Mouse (Mus musculus): ENCODE measurements around the gene Hc. TPM values are rescaled to one million over a fixed set of nuclear protein-coding genes. Genes with fewer than 3 reads are reported as not detected.

Gene Hc
- total and polyA plus RNA-seq, 3 experiments = 0.74 to 1.2 (median 0.91) TPM

- H3K27me3 ChIP-seq (replicated peaks) = no peaks in the 10 kb centered on the region
- H3K9me3 ChIP-seq (replicated peaks; ENCODE audit: low read length) = no peaks in the 10 kb centered on the region
- TF ChIP-seq HCFC1 (IDR thresholded peaks at IDR 0.05; ENCODE audit: low read depth, low read length) = peak; percentile 32; the same call in 1 of the 2 replicates
- TF ChIP-seq ZKSCAN1 (IDR thresholded peaks at IDR 0.05; ENCODE audit: borderline replicate concordance, low read depth, low read length) = no peak
- no peak for TF ChIP-seq TBP (conservative IDR thresholded peaks at IDR 0.05; ENCODE audit: low read depth, low read length)
- TF ChIP-seq RAD21 (IDR thresholded peaks at IDR 0.05; ENCODE audit: low read depth, low read length) = no peak
- no peak for TF ChIP-seq MEF2A (IDR thresholded peaks at IDR 0.05; ENCODE audit: borderline replicate concordance, low read depth, low read length)
- TF ChIP-seq MAX (IDR thresholded peaks at IDR 0.05; ENCODE audit: low read length) = no peak
- TF ChIP-seq MAZ (IDR thresholded peaks at IDR 0.05; ENCODE audit: low read depth, low read length) = no peak
- TF ChIP-seq CHD2 (IDR thresholded peaks at IDR 0.05; ENCODE audit: low read length) = no peak
- no peak for TF ChIP-seq MYC (IDR thresholded peaks at IDR 0.05; ENCODE audit: low read depth, low read length)
- TF ChIP-seq ELF1 (IDR thresholded peaks at IDR 0.05; ENCODE audit: low read depth, low read length) = peak; percentile 50; the same call in 1 of the 2 replicates
- TF ChIP-seq JUND (conservative IDR thresholded peaks at IDR 0.05; ENCODE audit: low read depth, low read length) = peak; percentile 44; the same call in 1 of the 2 replicates
- TF ChIP-seq IRF4 (IDR thresholded peaks at IDR 0.05; ENCODE audit: low read depth, low read length) = peak; percentile 53
- no peak for TF ChIP-seq NRF1 (IDR thresholded peaks at IDR 0.05; ENCODE audit: low read depth, low read length)
- no peak for TF ChIP-seq CHD1 (IDR thresholded peaks at IDR 0.05; ENCODE audit: low read depth, low read length)
- TF ChIP-seq SIN3A (IDR thresholded peaks at IDR 0.05; ENCODE audit: low read length) = no peak
- no peak for TF ChIP-seq NELFE (IDR thresholded peaks at IDR 0.05; ENCODE audit: low read depth, low read length)
- H3K36me3 ChIP-seq (replicated peaks in 1 of 2; ENCODE audit: control insufficient read depth in 1 of 2, insufficient read depth in 1 of 2, low read length in 1 of 2) = no peaks in the 10 kb centered on the region
- dilution Hi-C loops (cut with MboI; ENCODE audit: extremely low pct_ligation_motif_present, extremely low pct_unique_long_range_greater_than_20kb, low sequenced_read_pairs) (no loop called here), in situ Hi-C loops (cut with MboI; ENCODE audit: low pct_ligation_motif_present, low pct_unique_long_range_greater_than_20kb, low sequenced_read_pairs) (no loop called here)
- peak; percentile 18 for DNase-seq (ENCODE audit: extremely low read depth)
- no peak overlapping the region for H3K9ac ChIP-seq (ENCODE audit: insufficient read depth, low read depth)
- H3K4me3 ChIP-seq (replicated peaks in 1 of 3; ENCODE audit: low read depth in 2 of 3, low read length in 2 of 3, poor library complexity in 1 of 3) = no peak overlapping the region
- no peak overlapping the region for H3K27ac ChIP-seq (ENCODE audit: insufficient read depth, low read depth)
- H3K4me2 ChIP-seq (ENCODE audit: insufficient read depth, low read depth, poor library complexity, severe bottlenecking) = no peak overlapping the region; the same call in 1 of the 2 replicates
- peaks cover 7 to 22% of the 10 kb centered on the region in 2 experiments; a peak in 3 of 4 replicates for H3K4me1 ChIP-seq (ENCODE audit: control insufficient read depth in 1 of 2, insufficient read depth in 2 of 2)
- H3K79me2 ChIP-seq (replicated peaks; ENCODE audit: control insufficient read depth, extremely low read depth, insufficient read depth, poor library complexity, severe bottlenecking) = no peaks in the 10 kb centered on the region
Measured at GRCm38 (mm10) chr2:35057243-35057642, 4.0 kb downstream of the Hc start.

GRCm38 (mm10) chr2:35048851-35049250 is 12.4 kb downstream of the Hc start:
- Histone ChIP-seq H3K4me2 (ENCODE audit: insufficient read depth, low read depth, poor library complexity, severe bottlenecking) (no peak overlapping the region), H3K36me3 (replicated peaks in 1 of 2; ENCODE audit: control insufficient read depth in 1 of 2, insufficient read depth in 1 of 2, low read length in 1 of 2) (no peaks in the 10 kb centered on the region), H3K27me3 (replicated peaks) (no peaks in the 10 kb centered on the region), H3K4me1 (ENCODE audit: control insufficient read depth in 1 of 2, insufficient read depth in 2 of 2) (peaks cover 0 to 8% of the 10 kb centered on the region in 2 experiments; a peak in 2 of 4 replicates), H3K4me3 (replicated peaks in 1 of 3; ENCODE audit: low read depth in 2 of 3, low read length in 2 of 3, poor library complexity in 1 of 3) (no peak overlapping the region), H3K9ac (ENCODE audit: insufficient read depth, low read depth) (no peak overlapping the region), H3K9me3 (replicated peaks; ENCODE audit: low read length) (no peaks in the 10 kb centered on the region), H3K79me2 (replicated peaks; ENCODE audit: control insufficient read depth, extremely low read depth, insufficient read depth, poor library complexity, severe bottlenecking) (no peaks in the 10 kb centered on the region), H3K27ac (ENCODE audit: insufficient read depth, low read depth) (no peak overlapping the region)
- dilution Hi-C loops (cut with MboI; ENCODE audit: extremely low pct_ligation_motif_present, extremely low pct_unique_long_range_greater_than_20kb, low sequenced_read_pairs) (no loop called here), in situ Hi-C loops (cut with MboI; ENCODE audit: low pct_ligation_motif_present, low pct_unique_long_range_greater_than_20kb, low sequenced_read_pairs) (no loop called here)
- DNase-seq (ENCODE audit: extremely low read depth) = peak; percentile 72
- TF ChIP-seq SMC3 (IDR thresholded peaks at IDR 0.05; ENCODE audit: low read depth, low read length) (peak; percentile 90), ETS1 (conservative IDR thresholded peaks at IDR 0.05; ENCODE audit: low read depth, low read length) (no peak), KAT2A (IDR thresholded peaks at IDR 0.05; ENCODE audit: insufficient replicate concordance, low read length) (no peak), MYC (IDR thresholded peaks at IDR 0.05; ENCODE audit: low read depth, low read length) (peak; percentile 87), MXI1 (IDR thresholded peaks at IDR 0.05; ENCODE audit: low read depth, low read length) (0 out of 2 replicates have a peak, but pooled peaks have one; percentile 38), NRF1 (IDR thresholded peaks at IDR 0.05; ENCODE audit: low read depth, low read length) (no peak), RAD21 (IDR thresholded peaks at IDR 0.05; ENCODE audit: low read depth, low read length) (peak; percentile 84), NELFE (IDR thresholded peaks at IDR 0.05; ENCODE audit: low read depth, low read length) (peak; percentile 46; the same call in 1 of the 2 replicates), EP300 (IDR thresholded peaks at IDR 0.05; ENCODE audit: low read length) (no peak), USF2 (conservative IDR thresholded peaks at IDR 0.05; ENCODE audit: low read depth, low read length) (no peak), E2F4 (IDR thresholded peaks at IDR 0.05; ENCODE audit: insufficient replicate concordance, low read depth, low read length) (0 out of 2 replicates have a peak, but pooled peaks have one; percentile 41), ZC3H11A (IDR thresholded peaks at IDR 0.05; ENCODE audit: low read depth, low read length) (peak; percentile 55), CTCF (conservative IDR thresholded peaks at IDR 0.05 in 1 of 2, IDR thresholded peaks at IDR 0.05 in 1 of 2; ENCODE audit: low read depth in 2 of 2, low read length in 2 of 2) (peak; percentile 88 to 90), MAX (IDR thresholded peaks at IDR 0.05; ENCODE audit: low read length) (peak; percentile 49), IRF4 (IDR thresholded peaks at IDR 0.05; ENCODE audit: low read depth, low read length) (no peak), ZNF384 (IDR thresholded peaks at IDR 0.05; ENCODE audit: low read depth, low read length) (peak; percentile 71), USF1 (IDR thresholded peaks at IDR 0.05; ENCODE audit: low read depth, low read length) (no peak), JUND (conservative IDR thresholded peaks at IDR 0.05; ENCODE audit: low read depth, low read length) (peak; percentile 26; the same call in 1 of the 2 replicates)
